Mouse (Mus musculus) liver, postnatal 0 days (tissue): ENCODE data around the gene Paqr4.

Experiments used
- CTCF ChIP-seq: sonication (generic); IDR thresholded peaks from 2 replicates; pipeline ENCODE4 v1.5.1; 2016; ENCODE audit warnings: antibody characterized with exemption, low read depth
- EP300 ChIP-seq: IDR thresholded peaks from 2 replicates; pipeline ENCODE4 v1.6.1; 2016; ENCODE audit warnings: antibody characterized with exemption, low read depth, mild to moderate bottlenecking

GRCm38 (mm10) chr17:23737493-23738445 is 2.9 kb downstream of the Paqr4 start:
- no peak for TF ChIP-seq EP300
- TF ChIP-seq CTCF, result peak; percentile 24
